Mouse (Mus musculus) CD4-positive helper T cell, adult 2 months (primary cell): ENCODE data around the gene Fscb.

Source experiments
- DNase-seq: peaks from one replicate; pipeline ENCODE4 v3.0.0-alpha.2; 2012; ENCODE audit warnings: low read depth, missing footprints, low spot score

The Fscb gene

DNA sequence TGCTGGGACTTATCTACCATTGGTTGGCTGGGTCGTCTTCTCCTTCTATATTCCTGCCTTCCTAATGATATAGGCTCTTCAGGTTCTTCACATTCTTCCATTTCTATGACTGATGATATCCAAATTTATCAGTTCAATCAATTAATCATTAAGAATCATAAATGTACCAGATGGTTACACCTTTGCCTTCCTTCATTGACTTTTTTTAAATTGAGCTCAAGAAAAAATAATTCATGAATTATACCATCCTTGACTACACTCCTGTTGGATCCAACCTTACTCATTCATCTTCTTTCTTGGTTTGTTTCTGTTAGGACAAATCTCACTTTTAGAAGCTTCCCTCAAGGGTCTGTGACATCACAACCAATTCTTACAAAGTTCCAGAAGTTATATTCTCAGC lies at the start of gene Fscb:
Gene Fscb, minus strand, starts transcription at position 101 of the 400 bp plus-strand sequence.
- DNase-seq, result no peak

DNA sequence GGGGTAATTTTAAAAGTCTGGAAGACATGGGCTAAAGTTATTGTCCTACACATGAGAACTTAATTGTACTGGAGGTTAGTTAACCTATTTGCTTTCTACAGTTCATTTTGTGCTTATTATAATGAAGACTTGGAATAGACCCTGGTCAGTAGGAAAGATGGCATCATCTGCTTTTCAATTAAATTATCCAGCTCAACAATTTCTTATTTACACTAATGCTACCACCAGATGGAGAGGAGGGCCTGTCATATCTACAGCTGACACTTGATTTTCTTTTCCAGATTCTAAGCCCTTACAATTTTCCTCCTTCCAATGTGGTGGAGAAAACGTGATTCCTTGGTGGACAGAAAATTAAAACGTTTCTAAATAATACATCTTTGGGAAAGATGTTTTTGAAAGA lies 42.3 kb upstream of the Fscb start:
- DNase-seq, result no peak

GRCm38 (mm10) chr12:64513439-64513838 lies 38.9 kb upstream of the Fscb start:
- no peak for DNase-seq

GRCm38 (mm10) chr12:64497706-64498105 lies 23.2 kb upstream of the Fscb start:
- DNase-seq, result no peak

GRCm38 (mm10) chr12:64473615-64474014 lies 875 bp downstream of the Fscb start:
- no peak for DNase-seq

DNA sequence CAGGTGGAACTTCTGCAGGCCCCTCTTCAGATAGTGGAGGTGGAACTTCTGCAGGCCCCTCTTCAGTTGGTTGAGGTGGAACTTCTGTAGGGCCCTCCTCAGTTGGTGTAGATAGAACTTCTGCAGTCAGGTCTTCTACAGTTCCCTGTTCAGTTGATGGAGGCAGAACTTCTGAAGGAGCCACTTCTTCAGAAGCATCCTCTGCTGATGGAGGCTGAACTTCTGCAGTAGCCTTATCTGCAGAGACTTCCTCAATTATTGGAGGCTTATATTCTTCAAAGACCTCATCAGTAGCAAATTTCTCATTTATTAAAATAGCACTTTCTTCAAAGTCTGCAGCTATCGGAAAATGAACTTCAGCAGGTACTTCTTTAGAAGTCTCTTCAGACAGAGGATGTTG lies 1.4 kb downstream of the Fscb start:
- no peak for DNase-seq

GRCm38 (mm10) chr12:64455228-64455627 lies 19.3 kb downstream of the Fscb start:
- DNase-seq, result no peak

DNA sequence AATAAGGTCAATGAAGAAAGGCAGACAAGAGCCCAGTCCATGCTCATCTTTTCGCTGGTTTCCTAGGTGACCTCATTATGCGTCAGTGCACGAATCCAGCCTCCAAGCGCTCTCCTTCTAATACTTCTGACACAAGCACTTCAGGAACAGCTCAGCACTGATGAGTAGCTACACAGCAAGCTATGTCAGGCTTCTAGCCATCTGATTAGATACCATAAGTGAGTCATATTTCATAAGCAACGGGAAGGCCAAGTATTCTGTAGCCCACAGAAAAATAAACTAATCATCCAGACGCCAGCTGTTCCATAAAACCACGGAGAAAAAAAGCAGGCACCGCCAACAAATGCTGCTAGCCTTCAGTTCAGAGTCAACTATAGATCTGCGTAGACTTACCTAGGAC lies 24.6 kb downstream of the Fscb start:
- DNase-seq, result no peak

DNA sequence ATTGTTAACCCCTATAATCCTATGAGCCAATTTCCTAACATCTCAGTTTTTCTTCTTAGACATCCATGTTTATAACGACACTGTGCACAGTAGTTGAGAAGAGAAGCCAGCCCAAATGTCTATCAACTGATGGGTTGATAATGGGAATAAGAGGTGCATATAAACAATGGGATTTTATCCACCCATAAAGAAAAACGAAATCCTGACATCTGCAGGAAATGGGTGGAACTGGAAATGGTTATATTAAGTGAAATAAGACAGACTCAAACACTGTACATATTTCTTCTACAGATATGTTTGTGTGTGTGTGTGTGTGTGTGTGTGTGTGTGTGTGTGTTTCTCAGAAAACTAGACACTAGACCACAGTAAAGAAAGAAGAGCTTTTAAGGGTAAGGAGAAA lies 37.8 kb downstream of the Fscb start:
- no peak for DNase-seq
